Mouse (Mus musculus) testis, adult 2 months (tissue): ENCODE results near the gene Ddah1. TPM values are rescaled to one million over a fixed set of nuclear protein-coding genes. Genes with fewer than 3 reads are reported as not detected.
A peak's percentile ranks its signal among the peaks of the same experiment; 100 is the strongest.

Experiments
- H3K27ac ChIP-seq: fragments of 200-500 bp; 2 replicates; pipeline ENCODE4 v1.5.1; 2012; ENCODE audit warnings: low read depth, low read length; ENCODE audit not compliant: control insufficient read depth, insufficient read depth
- H3K27me3 ChIP-seq: fragments of 200-500 bp; 2 replicates; pipeline ENCODE4 v1.6.1; 2012; ENCODE audit warnings: mild to moderate bottlenecking, low read length, moderate library complexity; ENCODE audit not compliant: control insufficient read depth, insufficient read depth
- H3K36me3 ChIP-seq: fragments of 200-500 bp; 2 replicates; pipeline ENCODE4 v1.6.1; 2012; ENCODE audit warnings: mild to moderate bottlenecking, low read length; ENCODE audit not compliant: control insufficient read depth, insufficient read depth
- H3K4me1 ChIP-seq: fragments of 200-500 bp; 2 replicates; pipeline ENCODE4 v1.6.1; 2012; ENCODE audit warnings: low read length; ENCODE audit not compliant: control insufficient read depth, insufficient read depth
- H3K4me3 ChIP-seq: fragments of 200-500 bp; 2 replicates; pipeline ENCODE4 v1.5.1; 2012; ENCODE audit warnings: low read depth, mild to moderate bottlenecking, low read length, moderate library complexity, mixed read lengths; ENCODE audit not compliant: control insufficient read depth
- CTCF ChIP-seq: fragments of 200-500 bp; IDR thresholded peaks from 2 replicates; pipeline ENCODE4 v1.5.1; 2012; ENCODE audit warnings: low read depth, mild to moderate bottlenecking, inconsistent platforms, low read length, moderate library complexity; ENCODE audit not compliant: control insufficient read depth, insufficient read depth, insufficient replicate concordance
- POLR2A ChIP-seq: fragments of 200-500 bp; IDR thresholded peaks from 2 replicates; pipeline ENCODE4 v1.6.1; 2012; ENCODE audit warnings: low read depth, mild to moderate bottlenecking, inconsistent platforms, low read length, moderate library complexity; ENCODE audit not compliant: control insufficient read depth
- polyA plus RNA-seq: library from polyadenylated mRNA; depleted of rRNA; stranded (reverse); fragments of >200 nt; gene quantifications from 2 replicates; pipeline ENCODE4 v1.2.3, GENCODE M21; 2012; rRNA removed

Ddah1 gene
- 8.0 and 11.0 TPM in 2 replicates for polyA plus RNA-seq

GRCm38 (mm10) chr3:145758561-145759378, at the start of gene Ddah1:
Ddah1 (plus strand) TSS chr3:145758675.
- TF ChIP-seq POLR2A (0 out of 2 replicates have a peak, but pooled peaks have one; percentile 15), CTCF (no peak)
- H3K4me1 ChIP-seq: peaks cover 14% of the 10 kb centered on the region
- H3K36me3 ChIP-seq: no peaks in the 10 kb centered on the region
- peak within 1 kb of the TSS; percentile 66 for H3K4me3 ChIP-seq
- no peaks in the 10 kb centered on the region for H3K27me3 ChIP-seq
- H3K27ac ChIP-seq: peak within 1 kb of the TSS; percentile 14; the same call in 1 of the 2 replicates

GRCm38 (mm10) chr3:145715923-145716322, 42.6 kb upstream of the Ddah1 start:
- Histone ChIP-seq H3K4me3 (no peak overlapping the region), H3K27me3 (no peaks in the 10 kb centered on the region), H3K27ac (no peak overlapping the region), H3K4me1 (no peaks in the 10 kb centered on the region; the same call in 1 of the 2 replicates), H3K36me3 (no peaks in the 10 kb centered on the region)
- TF ChIP-seq POLR2A (no peak), CTCF (no peak)

GRCm38 (mm10) chr3:145719660-145720059, 38.8 kb upstream of the Ddah1 start:
- H3K36me3 ChIP-seq: no peaks in the 10 kb centered on the region
- no peak overlapping the region for H3K27ac ChIP-seq
- H3K27me3 ChIP-seq: no peaks in the 10 kb centered on the region
- TF ChIP-seq CTCF (no peak), POLR2A (no peak)
- H3K4me3 ChIP-seq: no peak overlapping the region
- H3K4me1 ChIP-seq: no peaks in the 10 kb centered on the region; the same call in 1 of the 2 replicates

GRCm38 (mm10) chr3:145725078-145725477, 33.4 kb upstream of the Ddah1 start:
- Histone ChIP-seq H3K4me3 (no peak overlapping the region), H3K36me3 (no peaks in the 10 kb centered on the region), H3K4me1 (no peaks in the 10 kb centered on the region), H3K27ac (no peak overlapping the region), H3K27me3 (no peaks in the 10 kb centered on the region)
- TF ChIP-seq CTCF (no peak), POLR2A (no peak)

GRCm38 (mm10) chr3:145728336-145728735, 30.1 kb upstream of the Ddah1 start:
- H3K36me3 ChIP-seq: no peaks in the 10 kb centered on the region
- H3K27me3 ChIP-seq: no peaks in the 10 kb centered on the region
- H3K4me3 ChIP-seq: no peak overlapping the region
- no peak overlapping the region for H3K27ac ChIP-seq
- TF ChIP-seq POLR2A (no peak), CTCF (no peak)
- H3K4me1 ChIP-seq: no peaks in the 10 kb centered on the region

GRCm38 (mm10) chr3:145729531-145729930, 28.9 kb upstream of the Ddah1 start:
- TF ChIP-seq POLR2A (no peak), CTCF (no peak; the same call in 1 of the 2 replicates)
- Histone ChIP-seq H3K4me1 (no peaks in the 10 kb centered on the region), H3K27ac (no peak overlapping the region), H3K4me3 (no peak overlapping the region), H3K36me3 (no peaks in the 10 kb centered on the region), H3K27me3 (no peaks in the 10 kb centered on the region)

GRCm38 (mm10) chr3:145730092-145730491, 28.4 kb upstream of the Ddah1 start:
- no peak overlapping the region for H3K4me3 ChIP-seq
- H3K4me1 ChIP-seq: no peaks in the 10 kb centered on the region
- H3K27me3 ChIP-seq: no peaks in the 10 kb centered on the region
- no peak overlapping the region for H3K27ac ChIP-seq
- no peaks in the 10 kb centered on the region for H3K36me3 ChIP-seq
- TF ChIP-seq POLR2A: no peak
